Mouse (Mus musculus) retina, postnatal 7 days (tissue): ENCODE data around the gene Tbxas1.

Source experiments
- DNase-seq: peaks from one replicate; pipeline ENCODE4 v3.0.0-alpha.2; 2012; ENCODE audit warnings: low read depth, low spot score

Tbxas1 gene

GRCm38 (mm10) chr6:39050836-39051235, 175.6 kb downstream of the Tbxas1 start:
- no peak for DNase-seq

GRCm38 (mm10) chr6:39051799-39052556, 176.8 kb downstream of the Tbxas1 start:
- DNase-seq = no peak

GRCm38 (mm10) chr6:39052636-39053035, 177.4 kb downstream of the Tbxas1 start:
- DNase-seq = no peak

- no peak for DNase-seq
Observed at GRCm38 (mm10) chr6:39054206-39054864, 179.1 kb downstream of the Tbxas1 start.

- no peak for DNase-seq
Observed at GRCm38 (mm10) chr6:39054878-39055508, 179.8 kb downstream of the Tbxas1 start.

- no peak for DNase-seq
Observed at GRCm38 (mm10) chr6:39055831-39056261, 180.6 kb downstream of the Tbxas1 start.

- DNase-seq = no peak
Observed at GRCm38 (mm10) chr6:39057161-39057560, 182.0 kb downstream of the Tbxas1 start.

GRCm38 (mm10) chr6:39058389-39058788, 183.2 kb downstream of the Tbxas1 start:
- DNase-seq = no peak

- no peak for DNase-seq
Observed at GRCm38 (mm10) chr6:39058936-39059335, 183.7 kb downstream of the Tbxas1 start.

GRCm38 (mm10) chr6:39059547-39060497, 184.6 kb downstream of the Tbxas1 start:
- no peak for DNase-seq

GRCm38 (mm10) chr6:39061180-39061579, 186.0 kb downstream of the Tbxas1 start:
- DNase-seq = no peak

GRCm38 (mm10) chr6:39063541-39063940, 188.3 kb downstream of the Tbxas1 start:
- DNase-seq = no peak

GRCm38 (mm10) chr6:39066935-39067578, 191.9 kb downstream of the Tbxas1 start:
- peak; percentile 75 for DNase-seq

GRCm38 (mm10) chr6:39072664-39073063, 197.5 kb downstream of the Tbxas1 start:
- no peak for DNase-seq

GRCm38 (mm10) chr6:39074186-39074585, 199.0 kb downstream of the Tbxas1 start:
- no peak for DNase-seq

GRCm38 (mm10) chr6:39076498-39076897, 201.3 kb downstream of the Tbxas1 start:
- DNase-seq = no peak

GRCm38 (mm10) chr6:39104631-39105030, 229.4 kb downstream of the Tbxas1 start:
- DNase-seq = no peak

GRCm38 (mm10) chr6:39106812-39107211, 231.6 kb downstream of the Tbxas1 start:
- DNase-seq = no peak

GRCm38 (mm10) chr6:39112701-39113100, 237.5 kb downstream of the Tbxas1 start:
- DNase-seq = no peak

GRCm38 (mm10) chr6:39113141-39113540, 237.9 kb downstream of the Tbxas1 start:
- no peak for DNase-seq

- DNase-seq = no peak
Observed at GRCm38 (mm10) chr6:39115438-39115837, 240.2 kb downstream of the Tbxas1 start.
